Comparison of ENCODE assay signal across 16 mouse cellular contexts in genomic region chr12:70867780-70868179, GRCm38 (mm10). TPM values are rescaled to one million over a fixed set of nuclear protein-coding genes. Genes with fewer than 3 reads are reported as not detected.
DNase-seq lines count a peak whose midpoint lies in the region; ATAC-seq and TF ChIP-seq lines count a peak whose summit lies in the region.
"Had no signal": no experiment of that assay in that cellular context is flagged by ENCODE, and none has a peak within 500 bp of the region (broad histone marks: within the 10 kb centered on the region; RNA-seq: fewer than 3 reads in every experiment).

No protein-coding gene starts in this region.

- intact Hi-C loops in left cerebral cortex, adult 2 months (cut with DNase I): loop anchor here (5.0 kb wide), 1 partner anchor 40 kb away; the partner anchor contains the start of gene Frmd6

- no peaks in the 10 kb centered on the region for H3K9me3 ChIP-seq in heart, embryonic 12.5 days (replicated peaks)
- no peaks in the 10 kb centered on the region for H3K9me3 ChIP-seq in heart, embryonic 10.5 days
- H3K9me3 ChIP-seq in embryonic facial prominence, embryonic 10.5 days: no peaks in the 10 kb centered on the region
- H3K9me3 ChIP-seq: liver, embryonic 15.5 days; stomach, embryonic 15.5 days had no signal

- TF ChIP-seq CTCF in left cerebral cortex, adult 2 months (IDR thresholded peaks at IDR 0.05): no peak

- peaks cover 56% of the 10 kb centered on the region for H3K4me1 ChIP-seq in heart, embryonic 12.5 days (replicated peaks)
- H3K4me1 ChIP-seq in heart, embryonic 10.5 days: peaks cover 39% of the 10 kb centered on the region
- H3K4me1 ChIP-seq in embryonic facial prominence, embryonic 10.5 days: peaks cover 48% of the 10 kb centered on the region
- H3K4me1 ChIP-seq: liver, embryonic 15.5 days; stomach, embryonic 15.5 days had no signal

- H3K27ac ChIP-seq in heart, embryonic 12.5 days (ENCODE audit: poor library complexity, severe bottlenecking): peak overlapping the region; percentile 38; the same call in 1 of the 2 replicates
- H3K27ac ChIP-seq in heart, embryonic 10.5 days: no peak overlapping the region; the same call in 1 of the 2 replicates
- H3K27ac ChIP-seq in left cerebral cortex, adult 2 months: peak overlapping the region; percentile 16; the same call in 1 of the 2 replicates
- H3K27ac ChIP-seq in embryonic facial prominence, embryonic 10.5 days (replicated peaks): 0 out of 2 replicates have a peak overlapping the region, but pooled peaks have one; percentile 40
- H3K27ac ChIP-seq: liver, embryonic 15.5 days; stomach, embryonic 15.5 days had no signal

- H3K27me3 ChIP-seq in heart, embryonic 12.5 days (replicated peaks): no peaks in the 10 kb centered on the region
- H3K27me3 ChIP-seq in heart, embryonic 10.5 days (ENCODE audit: insufficient read depth, poor library complexity, severe bottlenecking): no peaks in the 10 kb centered on the region
- no peaks in the 10 kb centered on the region for H3K27me3 ChIP-seq in embryonic facial prominence, embryonic 10.5 days (replicated peaks; ENCODE audit: low read depth, poor library complexity, severe bottlenecking)
- H3K27me3 ChIP-seq: liver, embryonic 15.5 days; stomach, embryonic 15.5 days had no signal

- 55% methylated on average over 3 of the region's 3 CpGs for whole genome bisulfite sequencing in heart, embryonic 12.5 days
- WGBS in heart, embryonic 10.5 days: 66% methylated on average over 3 of the region's 3 CpGs
- 52% methylated on average over 3 of the region's 3 CpGs for WGBS in embryonic facial prominence, embryonic 10.5 days

- H3K4me3 ChIP-seq in heart, embryonic 12.5 days: no peak overlapping the region
- H3K4me3 ChIP-seq in heart, embryonic 10.5 days: no peak overlapping the region
- no peak overlapping the region for H3K4me3 ChIP-seq in left cerebral cortex, adult 2 months
- H3K4me3 ChIP-seq in embryonic facial prominence, embryonic 10.5 days: no peak overlapping the region
- H3K4me3 ChIP-seq: liver, embryonic 15.5 days; stomach, embryonic 15.5 days had no signal

- no peak for DNase-seq in heart, embryonic 10.5 days (ENCODE audit: low spot score)
- no peak for DNase-seq in left cerebral cortex, adult 2 months (ENCODE audit: extremely low spot score in 1 of 2, low spot score in 2 of 2)
- DNase-seq in left cerebral cortex, adult 18-20 months (ENCODE audit: low spot score in 2 of 2): no peak
- peak; percentile 56 for DNase-seq in brain, adult 2 months (ENCODE audit: low read depth, low spot score)
- no peak for DNase-seq in embryonic facial prominence, embryonic 10.5 days (ENCODE audit: low spot score)
- no peak for DNase-seq in cerebellum, adult 8-10 months
- DNase-seq in urinary bladder, adult 18-20 months (ENCODE audit: low spot score in 2 of 2): no peak
- DNase-seq: adrenal gland, adult 8-10 months; cerebellum, adult 9-10 months; kidney, adult 9 months; kidney, postnatal 4 days; thymus, postnatal 4 days had no signal

- peaks cover 15% of the 10 kb centered on the region for H3K36me3 ChIP-seq in heart, embryonic 12.5 days
- peaks cover 13% of the 10 kb centered on the region for H3K36me3 ChIP-seq in heart, embryonic 10.5 days
- H3K36me3 ChIP-seq in embryonic facial prominence, embryonic 10.5 days (replicated peaks): peaks cover 46% of the 10 kb centered on the region
- H3K36me3 ChIP-seq: liver, embryonic 15.5 days; stomach, embryonic 15.5 days had no signal

- no peak overlapping the region for H3K4me2 ChIP-seq in heart, embryonic 12.5 days
- H3K4me2 ChIP-seq: liver, embryonic 15.5 days; stomach, embryonic 15.5 days had no signal

- ATAC-seq in heart, embryonic 12.5 days (ENCODE audit: insufficient number of reproducible peaks, low FRiP score): no peak
- ATAC-seq: CD4-positive, CD25-positive, alpha-beta regulatory T cell, adult 4 months had no signal

- no peak overlapping the region for H3K9ac ChIP-seq in heart, embryonic 12.5 days
- H3K9ac ChIP-seq: liver, embryonic 15.5 days; stomach, embryonic 15.5 days had no signal

RNA-seq across cellular contexts. Expression of gene Frmd6, which starts 42.5 kb away (rescaled TPM):
- 29.4 and 29.6 TPM in 2 replicates for polyA plus RNA-seq in heart, embryonic 12.5 days (2016; fragmentation: Nextera tagmentation; extraction: Ambion mirVana)
- polyA plus RNA-seq in heart, embryonic 10.5 days (2016; fragmentation: Nextera tagmentation; extraction: Ambion mirVana): 20.1 and 20.4 TPM in 2 replicates
- 10 to 100 TPM; 47.7 to 62.4 TPM for total RNA-seq in left cerebral cortex, adult 2 months (2021)
- total RNA-seq in left cerebral cortex, adult 18-20 months (2021): 10 to 100 TPM; 54.6 to 58.1 TPM
- polyA plus RNA-seq in embryonic facial prominence, embryonic 10.5 days (2016; fragmentation: Nextera tagmentation; extraction: Ambion mirVana): 45.1 and 54.5 TPM in 2 replicates
